Mouse (Mus musculus) bone marrow macrophage, adult 2 months (primary cell): ENCODE results near the gene Ace2.

Experiments used
- CTCF ChIP-seq: IDR thresholded peaks from 2 replicates; pipeline ENCODE4 v1.5.1; 2012; ENCODE audit warnings: low read depth, mild to moderate bottlenecking, low read length, moderate library complexity
- POLR2A ChIP-seq: IDR thresholded peaks from 2 replicates; pipeline ENCODE4 v1.6.1; 2012; ENCODE audit warnings: mild to moderate bottlenecking, low read depth, low read length, borderline replicate concordance

GRCm38 (mm10) chrX:164154594-164154993 is 15.5 kb downstream of the Ace2 start:
- TF ChIP-seq CTCF, result no peak
- no peak for TF ChIP-seq POLR2A
